Mouse (Mus musculus): ENCODE data around the gene Mlc1. TPM values are rescaled to one million over a fixed set of nuclear protein-coding genes. Genes with fewer than 3 reads are reported as not detected.

Gene Mlc1
- total and polyA plus RNA-seq, 3 experiments, result not detected

- in situ Hi-C loops (cut with MboI; ENCODE audit: low pct_ligation_motif_present, low pct_unique_long_range_greater_than_20kb, low sequenced_read_pairs) (no loop called here), dilution Hi-C loops (cut with MboI; ENCODE audit: extremely low pct_ligation_motif_present, extremely low pct_unique_long_range_greater_than_20kb, low sequenced_read_pairs) (no loop called here)
- Histone ChIP-seq H3K79me2 (replicated peaks; ENCODE audit: control insufficient read depth, extremely low read depth, insufficient read depth, poor library complexity, severe bottlenecking) (no peaks in the 10 kb centered on the region), H3K9ac (ENCODE audit: insufficient read depth, low read depth) (no peak overlapping the region), H3K4me1 (ENCODE audit: control insufficient read depth in 1 of 2, insufficient read depth in 2 of 2) (no peaks in the 10 kb centered on the region), H3K4me2 (ENCODE audit: insufficient read depth, low read depth, poor library complexity, severe bottlenecking) (no peak overlapping the region), H3K27me3 (replicated peaks) (peaks cover 90% of the 10 kb centered on the region), H3K4me3 (replicated peaks in 1 of 3; ENCODE audit: low read depth in 2 of 3, low read length in 2 of 3, poor library complexity in 1 of 3) (no peak overlapping the region), H3K36me3 (replicated peaks in 1 of 2; ENCODE audit: control insufficient read depth in 1 of 2, insufficient read depth in 1 of 2, low read length in 1 of 2) (no peaks in the 10 kb centered on the region), H3K9me3 (replicated peaks; ENCODE audit: low read length) (no peaks in the 10 kb centered on the region), H3K27ac (ENCODE audit: insufficient read depth, low read depth) (no peak overlapping the region)
- TF ChIP-seq MEF2A (IDR thresholded peaks at IDR 0.05; ENCODE audit: borderline replicate concordance, low read depth, low read length), result no peak
- no peak for TF ChIP-seq TCF12 (IDR thresholded peaks at IDR 0.05; ENCODE audit: low read depth, low read length)
- TF ChIP-seq CTCF (conservative IDR thresholded peaks at IDR 0.05 in 1 of 2, IDR thresholded peaks at IDR 0.05 in 1 of 2; ENCODE audit: low read depth in 2 of 2, low read length in 2 of 2), result no peak
- TF ChIP-seq HCFC1 (IDR thresholded peaks at IDR 0.05; ENCODE audit: low read depth, low read length), result no peak
- DNase-seq (ENCODE audit: extremely low read depth), result no peak
Measured at GRCm38 (mm10) chr15:89000367-89000766, 21.6 kb upstream of the Mlc1 start.

- dilution Hi-C loops (cut with MboI; ENCODE audit: extremely low pct_ligation_motif_present, extremely low pct_unique_long_range_greater_than_20kb, low sequenced_read_pairs), result no loop called here
- peaks cover 88% of the 10 kb centered on the region for H3K27me3 ChIP-seq (replicated peaks)
Measured at GRCm38 (mm10) chr15:88999124-88999523, 20.3 kb upstream of the Mlc1 start.

GRCm38 (mm10) chr15:88998636-88999035 lies 19.8 kb upstream of the Mlc1 start:
- H3K4me3 ChIP-seq (replicated peaks in 1 of 3; ENCODE audit: low read depth in 2 of 3, low read length in 2 of 3, poor library complexity in 1 of 3), result no peak overlapping the region
- no peaks in the 10 kb centered on the region for H3K79me2 ChIP-seq (replicated peaks; ENCODE audit: control insufficient read depth, extremely low read depth, insufficient read depth, poor library complexity, severe bottlenecking)
- no peak overlapping the region for H3K27ac ChIP-seq (ENCODE audit: insufficient read depth, low read depth)
- no peak overlapping the region for H3K9ac ChIP-seq (ENCODE audit: insufficient read depth, low read depth)
- no peaks in the 10 kb centered on the region for H3K9me3 ChIP-seq (replicated peaks; ENCODE audit: low read length)
- no peak overlapping the region for H3K4me2 ChIP-seq (ENCODE audit: insufficient read depth, low read depth, poor library complexity, severe bottlenecking)
- H3K4me1 ChIP-seq (ENCODE audit: control insufficient read depth in 1 of 2, insufficient read depth in 2 of 2), result no peaks in the 10 kb centered on the region
- dilution Hi-C loops (cut with MboI; ENCODE audit: extremely low pct_ligation_motif_present, extremely low pct_unique_long_range_greater_than_20kb, low sequenced_read_pairs), result no loop called here
- no peaks in the 10 kb centered on the region for H3K36me3 ChIP-seq (replicated peaks in 1 of 2; ENCODE audit: control insufficient read depth in 1 of 2, insufficient read depth in 1 of 2, low read length in 1 of 2)
- no peak for DNase-seq (ENCODE audit: extremely low read depth)
- peaks cover 88% of the 10 kb centered on the region for H3K27me3 ChIP-seq (replicated peaks)
- in situ Hi-C loops (cut with MboI; ENCODE audit: low pct_ligation_motif_present, low pct_unique_long_range_greater_than_20kb, low sequenced_read_pairs), result no loop called here
- TF ChIP-seq NELFE (IDR thresholded peaks at IDR 0.05; ENCODE audit: low read depth, low read length) (no peak), HCFC1 (IDR thresholded peaks at IDR 0.05; ENCODE audit: low read depth, low read length) (no peak), SIN3A (IDR thresholded peaks at IDR 0.05; ENCODE audit: low read length) (no peak), ZC3H11A (IDR thresholded peaks at IDR 0.05; ENCODE audit: low read depth, low read length) (no peak), POLR2AphosphoS2 (IDR thresholded peaks at IDR 0.05; ENCODE audit: low read depth, low read length) (no peak), ZKSCAN1 (IDR thresholded peaks at IDR 0.05; ENCODE audit: borderline replicate concordance, low read depth, low read length) (no peak), CHD2 (IDR thresholded peaks at IDR 0.05; ENCODE audit: low read length) (no peak), MAX (IDR thresholded peaks at IDR 0.05; ENCODE audit: low read length) (no peak), MXI1 (IDR thresholded peaks at IDR 0.05; ENCODE audit: low read depth, low read length) (no peak), RCOR1 (conservative IDR thresholded peaks at IDR 0.05; ENCODE audit: low read depth, low read length) (no peak), GABPA (IDR thresholded peaks at IDR 0.05; ENCODE audit: insufficient replicate concordance, low read depth, low read length) (no peak), USF2 (conservative IDR thresholded peaks at IDR 0.05; ENCODE audit: low read depth, low read length) (no peak), USF1 (IDR thresholded peaks at IDR 0.05; ENCODE audit: low read depth, low read length) (no peak), ETS1 (conservative IDR thresholded peaks at IDR 0.05; ENCODE audit: low read depth, low read length) (no peak), MEF2A (IDR thresholded peaks at IDR 0.05; ENCODE audit: borderline replicate concordance, low read depth, low read length) (no peak), EP300 (IDR thresholded peaks at IDR 0.05; ENCODE audit: low read length) (no peak), BHLHE40 (IDR thresholded peaks at IDR 0.05; ENCODE audit: low read depth, low read length) (no peak)

More at GRCm38 (mm10) chr15:88999124-88999523, 20.3 kb upstream of the Mlc1 start:
- no peaks in the 10 kb centered on the region for H3K9me3 ChIP-seq (replicated peaks; ENCODE audit: low read length)
- H3K79me2 ChIP-seq (replicated peaks; ENCODE audit: control insufficient read depth, extremely low read depth, insufficient read depth, poor library complexity, severe bottlenecking), result no peaks in the 10 kb centered on the region
- no peaks in the 10 kb centered on the region for H3K36me3 ChIP-seq (replicated peaks in 1 of 2; ENCODE audit: control insufficient read depth in 1 of 2, insufficient read depth in 1 of 2, low read length in 1 of 2)
- in situ Hi-C loops (cut with MboI; ENCODE audit: low pct_ligation_motif_present, low pct_unique_long_range_greater_than_20kb, low sequenced_read_pairs), result no loop called here
- TF ChIP-seq MAX (IDR thresholded peaks at IDR 0.05; ENCODE audit: low read length) (no peak), JUND (conservative IDR thresholded peaks at IDR 0.05; ENCODE audit: low read depth, low read length) (no peak), MXI1 (IDR thresholded peaks at IDR 0.05; ENCODE audit: low read depth, low read length) (no peak), RAD21 (IDR thresholded peaks at IDR 0.05; ENCODE audit: low read depth, low read length) (peak; percentile 12), USF1 (IDR thresholded peaks at IDR 0.05; ENCODE audit: low read depth, low read length) (no peak), IRF4 (IDR thresholded peaks at IDR 0.05; ENCODE audit: low read depth, low read length) (no peak), RCOR1 (conservative IDR thresholded peaks at IDR 0.05; ENCODE audit: low read depth, low read length) (no peak), ELF1 (IDR thresholded peaks at IDR 0.05; ENCODE audit: low read depth, low read length) (no peak), CTCF (conservative IDR thresholded peaks at IDR 0.05 in 1 of 2, IDR thresholded peaks at IDR 0.05 in 1 of 2; ENCODE audit: low read depth in 2 of 2, low read length in 2 of 2) (peak in 1 of 2 experiments; percentile 31; a peak in 1 of 4 replicates), GABPA (IDR thresholded peaks at IDR 0.05; ENCODE audit: insufficient replicate concordance, low read depth, low read length) (no peak), MYC (IDR thresholded peaks at IDR 0.05; ENCODE audit: low read depth, low read length) (no peak), NELFE (IDR thresholded peaks at IDR 0.05; ENCODE audit: low read depth, low read length) (no peak), JUN (IDR thresholded peaks at IDR 0.05; ENCODE audit: insufficient read depth, low read depth, low read length) (no peak), TCF12 (IDR thresholded peaks at IDR 0.05; ENCODE audit: low read depth, low read length) (no peak), HCFC1 (IDR thresholded peaks at IDR 0.05; ENCODE audit: low read depth, low read length) (no peak), ZC3H11A (IDR thresholded peaks at IDR 0.05; ENCODE audit: low read depth, low read length) (no peak), CHD1 (IDR thresholded peaks at IDR 0.05; ENCODE audit: low read depth, low read length) (no peak), KAT2A (IDR thresholded peaks at IDR 0.05; ENCODE audit: insufficient replicate concordance, low read length) (no peak), ETS1 (conservative IDR thresholded peaks at IDR 0.05; ENCODE audit: low read depth, low read length) (no peak), EP300 (IDR thresholded peaks at IDR 0.05; ENCODE audit: low read length) (no peak), SMC3 (IDR thresholded peaks at IDR 0.05; ENCODE audit: low read depth, low read length) (peak; percentile 17), POLR2AphosphoS2 (IDR thresholded peaks at IDR 0.05; ENCODE audit: low read depth, low read length) (no peak)
- H3K4me3 ChIP-seq (replicated peaks in 1 of 3; ENCODE audit: low read depth in 2 of 3, low read length in 2 of 3, poor library complexity in 1 of 3), result no peak overlapping the region
- no peak overlapping the region for H3K4me2 ChIP-seq (ENCODE audit: insufficient read depth, low read depth, poor library complexity, severe bottlenecking)
- no peak for DNase-seq (ENCODE audit: extremely low read depth)
- H3K9ac ChIP-seq (ENCODE audit: insufficient read depth, low read depth), result no peak overlapping the region
- no peak overlapping the region for H3K27ac ChIP-seq (ENCODE audit: insufficient read depth, low read depth)
- no peaks in the 10 kb centered on the region for H3K4me1 ChIP-seq (ENCODE audit: control insufficient read depth in 1 of 2, insufficient read depth in 2 of 2)

Data from CH12.LX (cell line).